Mouse (Mus musculus) lung, postnatal 0 days (tissue): ENCODE results near the gene Npcd. TPM values are rescaled to one million over a fixed set of nuclear protein-coding genes. Genes with fewer than 3 reads are reported as not detected.

ENCODE experiments used
- ATAC-seq: fragments of 200-750 bp; cut with Nextera tagmentation; 2 replicates; pipeline ENCODE4 v1.8.0; 2017; ENCODE audit warnings: moderate library complexity
- DNase-seq: peaks from one replicate; pipeline ENCODE4 v3.0.0-alpha.2; 2016; ENCODE audit warnings: low spot score
- H3K27ac ChIP-seq: fragments of 300-500 bp; sonication (generic); 2 replicates; pipeline ENCODE4 v1.5.1; 2014; ENCODE audit warnings: antibody characterized with exemption, mild to moderate bottlenecking, low read length, mixed read lengths
- H3K27me3 ChIP-seq: fragments of 300-500 bp; sonication (generic); replicated peaks from 2 replicates; pipeline ENCODE4 v1.6.1; 2014; ENCODE audit warnings: low read length, mixed read lengths; ENCODE audit not compliant: insufficient read depth
- H3K36me3 ChIP-seq: fragments of 300-500 bp; sonication (generic); 2 replicates; pipeline ENCODE4 v1.6.1; 2014; ENCODE audit warnings: low read length, mixed read lengths; ENCODE audit not compliant: insufficient read depth
- H3K4me1 ChIP-seq: fragments of 300-500 bp; sonication (generic); 2 replicates; pipeline ENCODE4 v1.6.1; 2014; ENCODE audit warnings: antibody characterized with exemption, low read depth, low read length, mixed read lengths; ENCODE audit not compliant: insufficient read depth
- H3K4me2 ChIP-seq: fragments of 300-500 bp; sonication (generic); replicated peaks from 2 replicates; pipeline ENCODE4 v1.6.1; 2014; ENCODE audit warnings: low read depth, mild to moderate bottlenecking, low read length, moderate library complexity, mixed read lengths
- H3K4me3 ChIP-seq: fragments of 300-500 bp; sonication (generic); 2 replicates; pipeline ENCODE4 v1.5.1; 2014; ENCODE audit warnings: low read depth, low read length
- H3K9ac ChIP-seq: fragments of 300-500 bp; sonication (generic); replicated peaks from 2 replicates; pipeline ENCODE4 v1.6.1; 2014; ENCODE audit warnings: low read depth, mild to moderate bottlenecking
- H3K9me3 ChIP-seq: fragments of 300-500 bp; sonication (generic); 2 replicates; pipeline ENCODE4 v1.6.1; 2016; ENCODE audit warnings: low read length, mixed read lengths
- CTCF ChIP-seq: IDR thresholded peaks from 2 replicates; pipeline ENCODE4 v1.5.1; 2016; ENCODE audit warnings: antibody characterized with exemption, mild to moderate bottlenecking
- EP300 ChIP-seq: IDR thresholded peaks from 2 replicates; pipeline ENCODE4 v1.6.1; 2016; ENCODE audit warnings: antibody characterized with exemption, mild to moderate bottlenecking, control low read depth
- WGBS: fragments of 180-500 bp; shearing (Covaris S2); extraction: QIAGEN DNeasy Blood & Tissue Kit; methylation state at CpG from one replicate; pipeline ENCODE4 v1.1.7; 2014; 5-methylcytosine and 5-hydroxymethylcytosine counted together
- polyA plus RNA-seq: library from polyadenylated mRNA; unstranded; fragments of >200 nt; fragmentation: Nextera tagmentation; extraction: Ambion mirVana; gene quantifications from 2 replicates; pipeline ENCODE4 v1.2.1, GENCODE M21; 2015

Npcd gene
- polyA plus RNA-seq, 1 experiment from 2014 or later: not detected

DNA sequence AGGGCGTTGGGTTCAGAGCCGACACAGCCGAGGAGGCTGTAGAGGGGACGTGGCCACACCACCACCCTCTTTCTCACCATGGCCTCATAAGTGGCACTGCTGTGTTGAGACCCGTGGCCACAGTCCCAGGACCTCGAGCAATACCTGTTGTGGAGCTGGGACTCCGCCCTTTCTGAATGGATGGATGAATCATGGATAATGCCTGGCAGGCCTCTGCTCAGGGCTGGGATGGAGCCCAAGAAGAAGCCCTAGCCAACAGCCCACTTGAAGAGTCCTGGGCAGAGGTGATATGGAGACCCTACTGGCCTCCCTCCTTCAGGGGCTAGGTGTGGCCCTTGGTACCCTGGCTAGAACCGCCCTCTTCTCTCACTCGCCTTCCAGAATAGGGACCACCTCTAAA lies 71.0 kb downstream of the Npcd start:
- Histone ChIP-seq H3K36me3 (no peaks in the 10 kb centered on the region), H3K27ac (no peak overlapping the region), H3K9me3 (no peaks in the 10 kb centered on the region), H3K4me3 (no peak overlapping the region), H3K4me1 (peaks cover 7% of the 10 kb centered on the region; the same call in 1 of the 2 replicates), H3K4me2 (no peak overlapping the region), H3K27me3 (no peaks in the 10 kb centered on the region), H3K9ac (no peak overlapping the region)
- ATAC-seq (no peak), DNase-seq (no peak)
- TF ChIP-seq CTCF (no peak), EP300 (no peak)
- WGBS: 89% methylated on average over 9 of the region's 9 CpGs

DNA sequence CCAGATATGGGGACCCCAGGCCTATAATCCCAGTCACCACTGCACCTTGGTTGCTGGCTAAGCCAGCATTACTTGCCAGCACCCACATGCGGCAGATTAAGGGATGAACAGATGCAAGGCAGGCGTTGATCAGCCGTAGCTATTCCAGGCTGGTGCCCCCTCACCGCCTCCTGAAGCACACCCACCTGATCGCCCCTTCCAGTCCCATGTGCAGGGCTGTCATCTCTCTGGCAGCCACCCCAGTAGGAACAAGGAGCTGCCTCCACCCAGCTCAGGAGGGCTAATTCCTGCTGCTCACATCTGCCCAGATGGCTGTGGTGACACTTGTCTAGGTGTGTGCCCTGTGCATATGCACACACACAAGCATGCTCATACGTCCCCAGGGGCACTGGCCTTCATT lies 73.1 kb downstream of the Npcd start:
- 85% methylated on average over 6 of the region's 6 CpGs for WGBS
- Histone ChIP-seq H3K9me3 (no peaks in the 10 kb centered on the region), H3K4me3 (no peak overlapping the region), H3K27ac (no peak overlapping the region), H3K36me3 (no peaks in the 10 kb centered on the region), H3K27me3 (no peaks in the 10 kb centered on the region), H3K4me2 (no peak overlapping the region), H3K4me1 (peaks cover 3% of the 10 kb centered on the region; the same call in 1 of the 2 replicates), H3K9ac (no peak overlapping the region)
- TF ChIP-seq CTCF (no peak), EP300 (no peak)
- no peak for ATAC-seq
- no peak for DNase-seq

DNA sequence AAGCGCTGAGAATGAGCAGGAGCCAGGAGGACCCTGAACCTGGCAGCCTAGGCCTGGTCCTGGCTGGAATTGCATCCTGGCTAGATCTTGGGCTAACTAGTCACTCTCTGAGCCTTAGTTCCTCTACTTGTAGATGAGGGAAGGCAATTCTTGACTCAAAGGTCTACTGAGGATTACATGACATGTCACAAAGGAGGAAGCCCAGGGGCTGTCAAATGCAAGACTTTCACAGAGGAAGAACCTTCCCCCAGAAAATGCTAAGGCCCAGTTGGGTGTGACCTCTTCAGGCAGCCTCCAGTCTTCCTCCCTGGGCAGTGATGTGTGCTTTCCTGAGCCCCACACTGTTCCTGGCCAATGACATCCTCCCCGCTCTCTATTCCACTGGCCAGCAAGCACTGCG lies 76.9 kb downstream of the Npcd start:
- no peak overlapping the region for H3K4me3 ChIP-seq
- 83% methylated on average over 3 of the region's 3 CpGs for WGBS
- H3K4me2 ChIP-seq: no peak overlapping the region
- H3K9me3 ChIP-seq: no peaks in the 10 kb centered on the region
- H3K27ac ChIP-seq: peak overlapping the region; percentile 78; the same call in 1 of the 2 replicates
- ATAC-seq (no peak), DNase-seq (no peak)
- TF ChIP-seq CTCF (no peak), EP300 (no peak)
- no peaks in the 10 kb centered on the region for H3K36me3 ChIP-seq
- 0 out of 2 replicates have a peak, but pooled peaks cover 3% of the 10 kb centered on the region for H3K4me1 ChIP-seq
- no peak overlapping the region for H3K9ac ChIP-seq
- no peaks in the 10 kb centered on the region for H3K27me3 ChIP-seq

DNA sequence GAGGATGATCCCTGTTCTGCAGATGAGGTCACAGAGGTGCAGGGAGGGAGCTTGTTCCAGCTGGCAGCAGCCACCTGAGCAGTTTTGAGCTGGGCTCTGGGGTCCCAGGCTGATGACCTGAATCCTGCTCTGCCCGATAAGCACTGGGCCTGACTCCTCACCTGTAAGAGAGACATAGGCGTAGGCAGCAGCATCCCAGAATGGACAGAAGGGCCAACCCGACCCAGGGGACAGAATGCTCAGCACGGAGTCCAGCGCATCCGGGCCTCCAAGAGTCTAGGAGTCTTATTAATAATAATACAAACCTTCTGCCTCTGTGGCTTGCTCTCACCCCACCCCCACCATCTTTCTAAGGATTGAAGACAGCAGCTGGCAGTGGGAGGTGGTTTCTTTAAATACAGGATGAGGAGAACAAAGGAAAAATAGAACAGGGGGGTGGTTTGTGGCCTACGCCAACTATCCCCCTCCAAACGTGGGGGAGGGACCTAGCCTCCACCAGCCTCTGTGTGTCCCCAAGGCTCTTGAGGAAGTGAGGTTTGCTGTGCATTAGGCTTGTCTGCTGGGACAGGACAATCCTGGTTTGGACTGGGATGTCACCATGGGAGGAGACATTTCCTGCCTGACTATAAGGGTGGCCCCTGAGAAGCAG lies 77.9 kb downstream of the Npcd start:
- Histone ChIP-seq H3K27ac (peak overlapping the region; percentile 78), H3K4me2 (no peak overlapping the region), H3K4me3 (no peak overlapping the region), H3K4me1 (0 out of 2 replicates have a peak, but pooled peaks cover 3% of the 10 kb centered on the region), H3K9ac (no peak overlapping the region), H3K36me3 (no peaks in the 10 kb centered on the region), H3K9me3 (no peaks in the 10 kb centered on the region), H3K27me3 (no peaks in the 10 kb centered on the region)
- peak; percentile 53 for DNase-seq
- WGBS: 59% methylated on average over 8 of the region's 8 CpGs
- ATAC-seq: peak; percentile 77
- TF ChIP-seq CTCF (no peak), EP300 (no peak)

DNA sequence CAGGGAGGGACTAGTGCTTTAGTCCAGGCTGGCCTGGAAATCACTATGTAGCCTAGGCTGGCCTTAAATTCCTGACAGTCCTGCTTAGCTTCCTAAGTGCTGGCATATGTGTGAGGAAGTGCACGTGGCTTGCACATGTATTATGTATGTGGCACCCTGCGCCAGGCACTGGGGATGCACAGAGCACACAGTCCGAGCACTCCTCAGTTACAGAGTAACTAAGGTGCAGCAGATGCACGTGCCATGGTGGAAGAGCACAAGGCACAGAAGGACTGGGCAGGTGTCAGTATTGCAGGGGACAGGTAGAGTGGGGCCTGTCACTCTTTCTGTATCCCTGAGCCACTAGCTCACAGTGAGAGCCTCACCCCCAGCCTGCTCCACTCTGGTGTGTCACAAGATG lies 78.9 kb downstream of the Npcd start:
- H3K4me1 ChIP-seq: 0 out of 2 replicates have a peak, but pooled peaks cover 3% of the 10 kb centered on the region
- H3K27me3 ChIP-seq: no peaks in the 10 kb centered on the region
- no peaks in the 10 kb centered on the region for H3K9me3 ChIP-seq
- no peak overlapping the region for H3K4me2 ChIP-seq
- TF ChIP-seq CTCF: no peak
- no peak overlapping the region for H3K4me3 ChIP-seq
- ATAC-seq: no peak
- no peaks in the 10 kb centered on the region for H3K36me3 ChIP-seq
- no peak overlapping the region for H3K9ac ChIP-seq
- DNase-seq: no peak
- H3K27ac ChIP-seq: no peak overlapping the region
- WGBS: 79% methylated on average over 4 of the region's 4 CpGs

DNA sequence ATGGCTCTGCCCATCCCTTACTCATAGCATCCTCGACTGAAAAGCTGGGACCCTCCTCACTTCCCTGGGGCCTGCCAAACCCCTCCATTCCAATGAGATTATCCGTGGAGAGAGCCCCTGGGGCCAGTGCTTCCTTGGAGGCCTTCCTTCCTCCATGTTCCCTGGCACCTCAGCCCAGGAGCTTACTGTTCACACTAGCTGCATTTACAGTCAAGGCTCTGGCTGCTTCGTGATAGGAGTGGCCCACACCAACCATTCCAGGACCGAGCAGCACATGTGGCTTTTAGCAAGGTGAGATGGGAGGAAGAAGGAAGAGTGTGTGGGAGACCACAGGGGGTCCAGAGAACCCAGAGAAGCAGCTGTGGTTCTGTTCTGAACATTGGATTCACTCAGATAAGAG lies 80.2 kb downstream of the Npcd start:
- H3K9me3 ChIP-seq: no peaks in the 10 kb centered on the region
- no peak overlapping the region for H3K4me2 ChIP-seq
- H3K27ac ChIP-seq: no peak overlapping the region
- H3K9ac ChIP-seq: no peak overlapping the region
- WGBS: 53% methylated on average over 4 of the region's 4 CpGs
- ATAC-seq: no peak
- no peak for DNase-seq
- H3K36me3 ChIP-seq: no peaks in the 10 kb centered on the region
- H3K4me3 ChIP-seq: no peak overlapping the region
- no peaks in the 10 kb centered on the region for H3K27me3 ChIP-seq
- no peak for TF ChIP-seq EP300
- TF ChIP-seq CTCF: no peak
- 0 out of 2 replicates have a peak, but pooled peaks cover 3% of the 10 kb centered on the region for H3K4me1 ChIP-seq
